Mouse (Mus musculus): ENCODE results near the gene Dnajc2.

Gene Dnajc2

GRCm38 (mm10) chr5:21784161-21785052 is 644 bp downstream of the Dnajc2 start:
- H3K4me1 ChIP-seq (replicated peaks; ENCODE audit: low read depth, low read length) = peaks cover 47% of the 10 kb centered on the region
- H3K36me3 ChIP-seq (ENCODE audit: insufficient read depth, low read length) = peaks cover 57% of the 10 kb centered on the region
- no peaks in the 10 kb centered on the region for H3K9me3 ChIP-seq (ENCODE audit: low read length)
- peak overlapping the region; percentile 98 for H3K4me3 ChIP-seq (replicated peaks; ENCODE audit: low read length)
- no peak for TF ChIP-seq NANOG (IDR thresholded peaks at IDR 0.05; ENCODE audit: borderline replicate concordance, low read length)
- no peak for TF ChIP-seq CTCF (conservative IDR thresholded peaks at IDR 0.05; ENCODE audit: low read length)
- no peak for TF ChIP-seq POU5F1 (IDR thresholded peaks at IDR 0.05; ENCODE audit: borderline replicate concordance, low read length)
- H3K27me3 ChIP-seq (ENCODE audit: insufficient read depth, low read length) = no peaks in the 10 kb centered on the region

GRCm38 (mm10) chr5:21776491-21776890 is 8.6 kb downstream of the Dnajc2 start:
- no peak for TF ChIP-seq CTCF (conservative IDR thresholded peaks at IDR 0.05; ENCODE audit: low read length)
- TF ChIP-seq POU5F1 (IDR thresholded peaks at IDR 0.05; ENCODE audit: borderline replicate concordance, low read length) = no peak
- TF ChIP-seq NANOG (IDR thresholded peaks at IDR 0.05; ENCODE audit: borderline replicate concordance, low read length) = peak; percentile 36; the same call in 1 of the 2 replicates

GRCm38 (mm10) chr5:21769841-21770240 is 15.2 kb downstream of the Dnajc2 start:
- H3K4me1 ChIP-seq (replicated peaks; ENCODE audit: low read depth, low read length) = no peaks in the 10 kb centered on the region; the same call in 1 of the 2 replicates
- peaks cover 83% of the 10 kb centered on the region for H3K36me3 ChIP-seq (ENCODE audit: insufficient read depth, low read length)
- H3K27me3 ChIP-seq (ENCODE audit: insufficient read depth, low read length) = no peaks in the 10 kb centered on the region
- H3K9me3 ChIP-seq (ENCODE audit: low read length) = no peaks in the 10 kb centered on the region
- TF ChIP-seq NANOG (IDR thresholded peaks at IDR 0.05; ENCODE audit: borderline replicate concordance, low read length) = no peak
- TF ChIP-seq POU5F1 (IDR thresholded peaks at IDR 0.05; ENCODE audit: borderline replicate concordance, low read length) = no peak
- no peak for TF ChIP-seq CTCF (conservative IDR thresholded peaks at IDR 0.05; ENCODE audit: low read length)
- no peak overlapping the region for H3K4me3 ChIP-seq (replicated peaks; ENCODE audit: low read length)

More at GRCm38 (mm10) chr5:21776491-21776890, 8.6 kb downstream of the Dnajc2 start:
- H3K4me3 ChIP-seq (replicated peaks; ENCODE audit: low read length) = no peak overlapping the region
- H3K4me1 ChIP-seq (replicated peaks; ENCODE audit: low read depth, low read length) = peaks cover 24% of the 10 kb centered on the region
- H3K27me3 ChIP-seq (ENCODE audit: insufficient read depth, low read length) = no peaks in the 10 kb centered on the region
- H3K36me3 ChIP-seq (ENCODE audit: insufficient read depth, low read length) = peaks cover 85% of the 10 kb centered on the region
- no peaks in the 10 kb centered on the region for H3K9me3 ChIP-seq (ENCODE audit: low read length)

GRCm38 (mm10) chr5:21768506-21768905 is 16.5 kb downstream of the Dnajc2 start:
- H3K27me3 ChIP-seq (ENCODE audit: insufficient read depth, low read length) = no peaks in the 10 kb centered on the region
- TF ChIP-seq CTCF (conservative IDR thresholded peaks at IDR 0.05; ENCODE audit: low read length) = no peak
- no peak for TF ChIP-seq NANOG (IDR thresholded peaks at IDR 0.05; ENCODE audit: borderline replicate concordance, low read length)
- no peak for TF ChIP-seq POU5F1 (IDR thresholded peaks at IDR 0.05; ENCODE audit: borderline replicate concordance, low read length)
- H3K36me3 ChIP-seq (ENCODE audit: insufficient read depth, low read length) = peaks cover 83% of the 10 kb centered on the region
- H3K9me3 ChIP-seq (ENCODE audit: low read length) = no peaks in the 10 kb centered on the region
- no peak overlapping the region for H3K4me3 ChIP-seq (replicated peaks; ENCODE audit: low read length)
- H3K4me1 ChIP-seq (replicated peaks; ENCODE audit: low read depth, low read length) = no peaks in the 10 kb centered on the region

- no peaks in the 10 kb centered on the region for H3K27me3 ChIP-seq (ENCODE audit: insufficient read depth, low read length)
- no peaks in the 10 kb centered on the region for H3K4me1 ChIP-seq (replicated peaks; ENCODE audit: low read depth, low read length)
- TF ChIP-seq POU5F1 (IDR thresholded peaks at IDR 0.05; ENCODE audit: borderline replicate concordance, low read length) = no peak
- no peak for TF ChIP-seq CTCF (conservative IDR thresholded peaks at IDR 0.05; ENCODE audit: low read length)
- no peak for TF ChIP-seq NANOG (IDR thresholded peaks at IDR 0.05; ENCODE audit: borderline replicate concordance, low read length)
- peaks cover 93% of the 10 kb centered on the region for H3K36me3 ChIP-seq (ENCODE audit: insufficient read depth, low read length)
- H3K9me3 ChIP-seq (ENCODE audit: low read length) = no peaks in the 10 kb centered on the region
- no peak overlapping the region for H3K4me3 ChIP-seq (replicated peaks; ENCODE audit: low read length)
Observed at GRCm38 (mm10) chr5:21745966-21746365, 39.1 kb downstream of the Dnajc2 start.

- Histone ChIP-seq H3K9me3 (ENCODE audit: low read length) (no peaks in the 10 kb centered on the region), H3K4me1 (replicated peaks; ENCODE audit: low read depth, low read length) (peaks cover 10% of the 10 kb centered on the region), H3K36me3 (ENCODE audit: insufficient read depth, low read length) (peaks cover 96% of the 10 kb centered on the region), H3K4me3 (replicated peaks; ENCODE audit: low read length) (no peak overlapping the region), H3K27me3 (ENCODE audit: insufficient read depth, low read length) (no peaks in the 10 kb centered on the region)
- no peak for TF ChIP-seq CTCF (conservative IDR thresholded peaks at IDR 0.05; ENCODE audit: low read length)
- TF ChIP-seq NANOG (IDR thresholded peaks at IDR 0.05; ENCODE audit: borderline replicate concordance, low read length) = no peak
- no peak for TF ChIP-seq POU5F1 (IDR thresholded peaks at IDR 0.05; ENCODE audit: borderline replicate concordance, low read length)
Observed at GRCm38 (mm10) chr5:21744651-21745050, 40.4 kb downstream of the Dnajc2 start.

- Histone ChIP-seq H3K36me3 (ENCODE audit: insufficient read depth, low read length) (peaks cover 95% of the 10 kb centered on the region), H3K4me1 (replicated peaks; ENCODE audit: low read depth, low read length) (peaks cover 20% of the 10 kb centered on the region), H3K27me3 (ENCODE audit: insufficient read depth, low read length) (no peaks in the 10 kb centered on the region), H3K9me3 (ENCODE audit: low read length) (no peaks in the 10 kb centered on the region), H3K4me3 (replicated peaks; ENCODE audit: low read length) (no peak overlapping the region)
- TF ChIP-seq POU5F1 (IDR thresholded peaks at IDR 0.05; ENCODE audit: borderline replicate concordance, low read length) (no peak), CTCF (conservative IDR thresholded peaks at IDR 0.05; ENCODE audit: low read length) (no peak), NANOG (IDR thresholded peaks at IDR 0.05; ENCODE audit: borderline replicate concordance, low read length) (no peak)
Observed at GRCm38 (mm10) chr5:21743606-21744005, 41.4 kb downstream of the Dnajc2 start.

GRCm38 (mm10) chr5:21739881-21740280 is 45.2 kb downstream of the Dnajc2 start:
- Histone ChIP-seq H3K9me3 (ENCODE audit: low read length) (no peaks in the 10 kb centered on the region), H3K27me3 (ENCODE audit: insufficient read depth, low read length) (no peaks in the 10 kb centered on the region), H3K36me3 (ENCODE audit: insufficient read depth, low read length) (peaks cover 60% of the 10 kb centered on the region), H3K4me3 (replicated peaks; ENCODE audit: low read length) (no peak overlapping the region), H3K4me1 (replicated peaks; ENCODE audit: low read depth, low read length) (peaks cover 51% of the 10 kb centered on the region)
- no peak for TF ChIP-seq NANOG (IDR thresholded peaks at IDR 0.05; ENCODE audit: borderline replicate concordance, low read length)
- TF ChIP-seq POU5F1 (IDR thresholded peaks at IDR 0.05; ENCODE audit: borderline replicate concordance, low read length) = no peak
- TF ChIP-seq CTCF (conservative IDR thresholded peaks at IDR 0.05; ENCODE audit: low read length) = no peak

Measured in E14TG2a.4 (cell line).